Mouse (Mus musculus): Measurements from ENCODE around the gene Atxn1.

- TF ChIP-seq CTCF (IDR thresholded peaks at IDR 0.05; ENCODE audit: low read depth, low read length) (no peak), POLR2A (IDR thresholded peaks at IDR 0.05; ENCODE audit: borderline replicate concordance, low read depth, low read length) (no peak)
These were observed 283.6 kb downstream of the Atxn1 start for GRCm38 (mm10) chr13:45681196-45681595.
